Mouse (Mus musculus) thymus, adult 2 months (tissue): ENCODE measurements around the gene Rrp9.

ENCODE experiments used
- CTCF ChIP-seq: fragments of 200-500 bp; IDR thresholded peaks from 2 replicates; pipeline ENCODE4 v1.5.1; 2012; ENCODE audit warnings: mild to moderate bottlenecking, control low read depth, low read length, moderate library complexity, borderline replicate concordance; ENCODE audit not compliant: control insufficient read depth, poor library complexity, insufficient read depth; ENCODE audit errors: extremely low read depth
- POLR2A ChIP-seq: fragments of 200-500 bp; IDR thresholded peaks from 2 replicates; pipeline ENCODE4 v1.6.1; 2012; ENCODE audit warnings: mild to moderate bottlenecking, low read length, control low read depth, moderate library complexity; ENCODE audit not compliant: control insufficient read depth, poor library complexity, insufficient read depth; ENCODE audit errors: extremely low read depth

DNA sequence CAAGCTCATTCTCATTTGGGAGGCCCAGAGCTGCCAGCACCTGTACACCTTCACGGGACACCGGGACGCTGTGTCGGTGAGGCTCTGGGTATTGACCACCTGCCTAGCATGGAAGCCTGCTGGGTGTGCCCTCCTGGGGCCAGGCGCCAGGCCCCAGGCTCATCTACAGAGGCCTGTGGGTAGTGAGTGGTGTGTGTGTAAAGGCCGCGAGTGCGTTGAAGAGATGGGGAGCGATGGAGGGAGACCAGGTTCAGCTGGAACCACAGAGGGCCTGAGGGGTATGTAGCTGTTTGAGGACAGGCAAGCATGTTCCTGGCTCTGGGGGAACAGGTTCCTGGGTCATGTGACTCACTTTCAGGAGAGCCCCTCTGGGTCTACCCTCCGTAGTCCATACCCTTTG is 7.4 kb downstream of the Rrp9 start:
- no peak for TF ChIP-seq POLR2A
- no peak for TF ChIP-seq CTCF
